14 mouse cellular contexts compared by ENCODE assay signal in the genomic region with DNA sequence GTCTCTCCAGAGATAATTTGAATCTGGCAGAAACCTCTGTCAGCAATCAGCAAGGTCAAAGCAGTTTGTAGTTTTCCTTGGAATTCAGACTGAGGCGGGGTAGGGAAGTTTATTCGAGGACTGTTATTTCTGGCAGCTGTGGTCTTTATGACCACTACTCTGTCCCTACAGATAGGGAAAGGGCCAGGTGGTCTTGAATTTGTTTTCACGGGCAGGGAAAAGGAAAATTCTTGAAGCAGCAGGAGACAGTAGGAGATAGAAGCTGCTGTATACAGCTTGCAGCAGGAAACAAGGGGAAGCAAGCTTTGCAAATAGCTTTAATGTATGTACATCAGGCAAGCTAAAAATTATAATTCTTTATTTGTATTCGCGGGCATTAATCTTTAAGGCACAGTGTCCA. TPM values are rescaled to one million over a fixed set of nuclear protein-coding genes. Genes with fewer than 3 reads are reported as not detected.
"Had no signal": no experiment of that assay in that cellular context is flagged by ENCODE, and none has a peak within 500 bp of the region (broad histone marks: within the 10 kb centered on the region; RNA-seq: fewer than 3 reads in every experiment).

No protein-coding gene starts in this region.

RNA-seq across cellular contexts. Expression of a gene that starts 16.8 kb away (rescaled TPM):
- total RNA-seq: megakaryocyte progenitor cell, adult 5-6 weeks; midbrain, postnatal 0 days; monocyte, adult 5-6 weeks; neutrophil, adult 5-6 weeks had no signal
- polyA plus RNA-seq: liver, postnatal 0 days; lung, adult 2 months; lung, postnatal 0 days; macrophage; midbrain, embryonic 11.5 days; midbrain, embryonic 13.5 days; midbrain, embryonic 15.5 days; neural tube, embryonic 12.5 days; neural tube, embryonic 14.5 days had no signal

RNA-seq across cellular contexts. Expression of a gene that starts 40.2 kb away (rescaled TPM):
- total RNA-seq: megakaryocyte progenitor cell, adult 5-6 weeks; midbrain, postnatal 0 days; monocyte, adult 5-6 weeks; neutrophil, adult 5-6 weeks had no signal
- polyA plus RNA-seq: midbrain, embryonic 11.5 days; midbrain, embryonic 13.5 days; midbrain, embryonic 15.5 days; midbrain, postnatal 0 days; neural tube, embryonic 12.5 days; neural tube, embryonic 14.5 days; stomach, embryonic 14.5 days had no signal
